Mouse (Mus musculus): ENCODE measurements around the gene Olfr851.

Gene Olfr851

GRCm38 (mm10) chr9:19492995-19493394, at the start of gene Olfr851:
TSS of gene Olfr851 (plus strand) at chr9:19493295.
- DNase-seq = no peak

- no peak for DNase-seq
Observed at GRCm38 (mm10) chr9:19478148-19478547, 14.9 kb upstream of the Olfr851 start, which contains the start of gene Olfr850. TSS of gene Olfr850 (minus strand) at chr9:19478248.

DNA sequence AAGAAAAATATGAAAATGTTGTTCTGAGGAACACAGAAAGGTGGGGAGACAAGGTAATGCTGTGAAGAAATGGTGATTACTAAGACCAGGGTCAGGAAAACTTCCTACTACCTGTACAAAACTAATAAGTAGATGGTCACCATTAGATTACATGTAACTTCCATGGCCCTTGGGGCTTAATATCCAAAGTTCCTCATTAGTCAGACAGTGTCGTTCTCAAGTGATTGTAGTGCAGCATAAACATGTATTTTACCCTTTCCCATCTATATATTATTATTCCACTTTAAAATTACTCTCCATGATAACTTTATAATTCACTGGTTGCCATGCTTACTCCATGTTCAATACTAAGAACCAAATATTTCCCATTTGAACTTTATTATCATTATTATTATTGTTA, 47.9 kb downstream of the Olfr851 start, which contains the start of gene Olfr853:
Gene Olfr853, minus strand, starts transcription at position 101 of the 400 bp plus-strand sequence.
- DNase-seq = no peak
